Mouse (Mus musculus) neural tube, embryonic 13.5 days (tissue): ENCODE data around the gene Arid5a. TPM values are rescaled to one million over a fixed set of nuclear protein-coding genes. Genes with fewer than 3 reads are reported as not detected.

Experiments used
- ATAC-seq: fragments of 200-750 bp; cut with Nextera tagmentation; 2 replicates; pipeline ENCODE4 v1.8.0; 2017; ENCODE audit warnings: low read depth, mild to moderate bottlenecking, moderate TSS enrichment, moderate library complexity
- H3K27ac ChIP-seq: fragments of 300-500 bp; sonication (generic); replicated peaks from 2 replicates; pipeline ENCODE4 v1.5.1; 2015; ENCODE audit warnings: moderate library complexity, mild to moderate bottlenecking, inconsistent platforms
- H3K27me3 ChIP-seq: fragments of 300-500 bp; sonication (generic); 2 replicates; pipeline ENCODE4 v1.6.1; 2015; ENCODE audit warnings: mild to moderate bottlenecking, inconsistent platforms
- H3K36me3 ChIP-seq: fragments of 300-500 bp; sonication (generic); 2 replicates; pipeline ENCODE4 v1.6.1; 2015; ENCODE audit warnings: mild to moderate bottlenecking, inconsistent platforms
- H3K4me1 ChIP-seq: fragments of 300-500 bp; sonication (generic); replicated peaks from 2 replicates; pipeline ENCODE4 v1.6.1; 2015; ENCODE audit warnings: inconsistent platforms
- H3K4me2 ChIP-seq: fragments of 300-500 bp; sonication (generic); 2 replicates; pipeline ENCODE4 v1.6.1; 2015; ENCODE audit warnings: inconsistent platforms, mild to moderate bottlenecking, moderate library complexity
- H3K4me3 ChIP-seq: fragments of 300-500 bp; sonication (generic); 2 replicates; pipeline ENCODE4 v1.5.1; 2015; ENCODE audit warnings: mild to moderate bottlenecking, inconsistent platforms
- H3K9ac ChIP-seq: fragments of 300-500 bp; sonication (generic); 2 replicates; pipeline ENCODE4 v1.6.1; 2015; ENCODE audit warnings: moderate library complexity, mild to moderate bottlenecking, inconsistent platforms
- H3K9me3 ChIP-seq: fragments of 300-500 bp; sonication (generic); 2 replicates; pipeline ENCODE4 v1.6.1; 2016; ENCODE audit warnings: inconsistent platforms
- WGBS: fragments of 180-500 bp; shearing (Covaris S2); methylation state at CpG from one replicate; pipeline ENCODE4 v1.1.7; 2015; 5-methylcytosine and 5-hydroxymethylcytosine counted together
- polyA plus RNA-seq: library from polyadenylated mRNA; unstranded; fragments of >200 nt; fragmentation: Nextera tagmentation; extraction: Ambion mirVana; gene quantifications from 2 replicates; pipeline ENCODE4 v1.2.1, GENCODE M21; 2015

Gene Arid5a
- polyA plus RNA-seq, 1 experiment from 2014 or later: 5.0 TPM

- H3K9me3 ChIP-seq: no peaks in the 10 kb centered on the region
- no peak overlapping the region for H3K4me3 ChIP-seq
- H3K27ac ChIP-seq: no peak overlapping the region
- whole genome bisulfite sequencing: 89% methylated on average over 11 of the region's 11 CpGs
- no peak overlapping the region for H3K4me2 ChIP-seq
- H3K36me3 ChIP-seq: 0 out of 2 replicates have a peak, but pooled peaks cover under 1% of the 10 kb centered on the region
- no peak for ATAC-seq
- H3K27me3 ChIP-seq: no peaks in the 10 kb centered on the region
- no peaks in the 10 kb centered on the region for H3K4me1 ChIP-seq
- H3K9ac ChIP-seq: no peak overlapping the region
These were observed 7.6 kb downstream of the Arid5a start for GRCm38 (mm10) chr1:36314959-36315775.

- H3K4me2 ChIP-seq: no peak overlapping the region
- H3K4me1 ChIP-seq: no peaks in the 10 kb centered on the region
- no peak overlapping the region for H3K4me3 ChIP-seq
- no peaks in the 10 kb centered on the region for H3K9me3 ChIP-seq
- 87% methylated on average over 2 of the region's 2 CpGs for WGBS
- no peak for ATAC-seq
- H3K27ac ChIP-seq: no peak overlapping the region
- 0 out of 2 replicates have a peak, but pooled peaks cover 5% of the 10 kb centered on the region for H3K36me3 ChIP-seq
- no peaks in the 10 kb centered on the region for H3K27me3 ChIP-seq
- no peak overlapping the region for H3K9ac ChIP-seq
These were observed 8.2 kb downstream of the Arid5a start for GRCm38 (mm10) chr1:36315776-36316100.

GRCm38 (mm10) chr1:36321164-36321563 is 13.6 kb downstream of the Arid5a start:
- peaks cover 9% of the 10 kb centered on the region for H3K36me3 ChIP-seq
- H3K27ac ChIP-seq: no peak overlapping the region
- no peak overlapping the region for H3K4me3 ChIP-seq
- no peak for ATAC-seq
- H3K4me1 ChIP-seq: no peaks in the 10 kb centered on the region
- no peak overlapping the region for H3K9ac ChIP-seq
- H3K9me3 ChIP-seq: no peaks in the 10 kb centered on the region
- 76% methylated on average over 2 of the region's 2 CpGs for WGBS
- no peak overlapping the region for H3K4me2 ChIP-seq
- H3K27me3 ChIP-seq: no peaks in the 10 kb centered on the region

DNA sequence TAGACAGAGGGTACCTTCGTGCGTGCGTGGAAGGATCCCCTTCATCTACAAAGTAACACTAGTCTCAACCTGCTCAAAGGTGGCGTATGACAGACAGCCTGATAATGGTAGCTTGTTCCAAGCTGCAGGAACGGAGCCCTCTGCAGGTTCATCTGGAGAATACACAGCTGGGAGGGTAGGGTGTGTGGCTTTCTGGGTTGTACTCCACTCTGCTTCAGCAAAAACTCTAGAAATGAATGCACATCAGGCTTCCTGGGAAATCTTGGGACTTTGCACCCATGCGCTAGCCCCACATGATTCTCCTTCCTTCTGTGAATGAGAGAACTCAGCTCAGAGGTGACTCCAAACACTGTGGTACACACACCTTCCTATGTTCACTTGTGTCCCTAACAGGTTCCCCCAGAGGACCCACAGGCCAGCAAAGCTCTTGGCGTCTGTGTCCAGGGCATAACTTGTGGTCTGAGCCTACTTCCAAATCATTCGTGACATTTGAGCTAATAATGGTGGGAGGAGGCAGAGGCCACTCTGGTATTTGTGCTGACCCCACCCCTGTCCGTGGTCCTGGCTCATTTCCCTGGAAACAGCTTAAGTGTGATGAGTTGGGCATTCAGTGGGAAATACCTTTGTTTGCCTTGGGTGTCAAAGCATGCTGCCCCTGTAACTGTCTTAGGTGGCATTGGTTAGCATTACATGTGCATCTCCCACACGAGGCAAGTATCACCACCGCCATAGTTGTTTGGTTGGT is 14.5 kb downstream of the Arid5a start:
- Histone ChIP-seq H3K9ac (no peak overlapping the region), H3K4me1 (no peaks in the 10 kb centered on the region), H3K4me3 (no peak overlapping the region), H3K27ac (no peak overlapping the region), H3K27me3 (no peaks in the 10 kb centered on the region), H3K36me3 (peaks cover 9% of the 10 kb centered on the region), H3K9me3 (no peaks in the 10 kb centered on the region), H3K4me2 (no peak overlapping the region)
- ATAC-seq: no peak
- 76% methylated on average over 11 of the region's 11 CpGs for WGBS

GRCm38 (mm10) chr1:36323076-36323475 is 15.5 kb downstream of the Arid5a start:
- no peak for ATAC-seq
- H3K4me2 ChIP-seq: no peak overlapping the region
- no peak overlapping the region for H3K27ac ChIP-seq
- H3K27me3 ChIP-seq: no peaks in the 10 kb centered on the region
- H3K4me3 ChIP-seq: no peak overlapping the region
- H3K4me1 ChIP-seq: no peaks in the 10 kb centered on the region
- WGBS: 73% methylated on average over 9 of the region's 9 CpGs
- no peaks in the 10 kb centered on the region for H3K9me3 ChIP-seq
- H3K36me3 ChIP-seq: peaks cover 19% of the 10 kb centered on the region
- H3K9ac ChIP-seq: no peak overlapping the region

DNA sequence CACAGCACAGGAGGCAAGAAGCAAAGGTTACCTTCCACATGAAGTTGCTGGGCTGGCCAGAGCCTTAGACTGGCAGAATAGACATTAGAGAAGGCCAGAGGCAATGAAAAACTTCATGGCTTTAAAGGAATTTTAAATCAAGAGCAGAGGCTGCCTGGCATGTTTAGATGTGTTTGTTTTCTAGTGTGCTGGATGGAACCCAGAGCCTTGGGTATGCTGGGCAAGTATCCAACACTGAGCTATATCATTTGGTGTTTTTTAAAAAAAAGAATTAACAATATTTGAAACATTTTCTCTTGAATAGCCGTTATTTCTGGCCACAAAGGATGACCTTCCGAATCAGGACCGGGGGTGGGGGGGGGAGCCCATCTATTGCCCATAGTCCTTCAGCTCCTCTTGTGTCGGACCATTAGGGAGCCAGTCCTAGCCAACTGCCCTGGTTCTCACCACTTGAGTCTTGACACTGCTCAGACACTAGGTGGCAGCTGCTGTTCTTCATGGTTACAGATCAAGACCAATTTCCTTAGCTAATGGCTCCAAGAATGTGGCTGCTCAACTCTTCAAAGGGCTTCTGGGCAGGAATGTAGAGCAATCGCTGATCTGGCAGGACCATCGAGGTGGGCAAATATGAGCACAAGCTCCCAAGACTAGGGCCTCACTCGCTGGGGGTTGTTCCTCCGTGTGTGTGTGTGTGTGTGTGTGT is 16.4 kb downstream of the Arid5a start:
- ATAC-seq: no peak
- Histone ChIP-seq H3K9me3 (no peaks in the 10 kb centered on the region), H3K4me1 (no peaks in the 10 kb centered on the region), H3K4me3 (no peak overlapping the region), H3K27me3 (no peaks in the 10 kb centered on the region), H3K27ac (no peak overlapping the region), H3K36me3 (peaks cover 21% of the 10 kb centered on the region), H3K9ac (no peak overlapping the region), H3K4me2 (no peak overlapping the region)
- WGBS: 56% methylated on average over 8 of the region's 8 CpGs

DNA sequence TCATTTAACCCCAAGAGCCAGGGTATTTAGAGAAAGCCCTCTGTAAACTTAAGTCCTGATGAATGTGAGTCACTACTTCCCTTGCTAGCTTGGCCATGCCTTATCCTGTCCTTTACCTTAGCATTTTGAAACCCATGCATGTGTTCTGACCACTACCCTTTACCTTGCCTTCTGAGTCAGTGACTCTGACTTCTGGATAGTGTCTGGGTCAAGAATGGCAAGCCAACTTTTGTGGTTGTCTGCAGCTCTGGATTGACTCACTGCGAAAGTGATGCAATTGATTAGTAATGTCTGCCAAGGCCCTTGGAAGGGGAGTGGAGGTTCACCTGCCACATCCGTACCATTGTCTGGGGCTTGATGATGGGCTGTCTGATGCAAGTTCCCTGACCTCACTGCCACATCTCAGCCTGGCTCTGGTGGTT is 18.4 kb downstream of the Arid5a start:
- H3K27ac ChIP-seq: no peak overlapping the region

DNA sequence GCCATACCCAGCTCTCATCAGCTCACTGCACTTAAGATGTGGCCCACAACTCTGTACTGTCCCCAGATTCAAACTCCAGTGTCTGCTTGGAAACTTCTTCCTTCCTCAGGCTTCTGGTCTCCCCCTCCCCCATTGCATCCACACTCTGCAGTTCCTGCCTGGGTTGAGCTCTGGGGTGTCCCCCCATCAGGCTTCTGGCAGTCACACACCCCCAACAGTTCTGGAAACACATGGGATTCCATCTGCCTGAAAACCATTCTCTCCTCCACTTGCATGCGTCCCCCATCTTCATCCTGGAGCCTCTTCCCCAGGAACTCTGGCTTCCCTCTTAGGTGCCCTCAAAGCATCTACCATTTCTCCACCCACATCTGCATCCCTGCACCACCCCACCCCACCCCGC is 19.3 kb downstream of the Arid5a start:
- Histone ChIP-seq H3K4me1 (no peaks in the 10 kb centered on the region), H3K9ac (no peak overlapping the region), H3K9me3 (no peaks in the 10 kb centered on the region), H3K27me3 (no peaks in the 10 kb centered on the region), H3K36me3 (peaks cover 37% of the 10 kb centered on the region), H3K27ac (no peak overlapping the region), H3K4me3 (no peak overlapping the region), H3K4me2 (no peak overlapping the region)
- ATAC-seq: no peak
- WGBS: 93% methylated on average over 2 of the region's 2 CpGs

More for the DNA sequence above, 18.4 kb downstream of the Arid5a start:
- peaks cover 31% of the 10 kb centered on the region for H3K36me3 ChIP-seq
- H3K27me3 ChIP-seq: no peaks in the 10 kb centered on the region
- H3K4me2 ChIP-seq: no peak overlapping the region
- WGBS: 96% methylated on average over 2 of the region's 2 CpGs
- H3K4me3 ChIP-seq: no peak overlapping the region
- H3K9ac ChIP-seq: no peak overlapping the region
- ATAC-seq: no peak
- H3K4me1 ChIP-seq: no peaks in the 10 kb centered on the region
- no peaks in the 10 kb centered on the region for H3K9me3 ChIP-seq

- WGBS: 79% methylated on average over 6 of the region's 6 CpGs
- H3K9ac ChIP-seq: no peak overlapping the region
- no peak overlapping the region for H3K4me3 ChIP-seq
- ATAC-seq: no peak
- H3K4me2 ChIP-seq: no peak overlapping the region
- no peaks in the 10 kb centered on the region for H3K27me3 ChIP-seq
- H3K9me3 ChIP-seq: no peaks in the 10 kb centered on the region
- H3K27ac ChIP-seq: no peak overlapping the region
- H3K36me3 ChIP-seq: peaks cover 72% of the 10 kb centered on the region
- no peaks in the 10 kb centered on the region for H3K4me1 ChIP-seq
These were observed 24.2 kb downstream of the Arid5a start for GRCm38 (mm10) chr1:36331743-36332142.

DNA sequence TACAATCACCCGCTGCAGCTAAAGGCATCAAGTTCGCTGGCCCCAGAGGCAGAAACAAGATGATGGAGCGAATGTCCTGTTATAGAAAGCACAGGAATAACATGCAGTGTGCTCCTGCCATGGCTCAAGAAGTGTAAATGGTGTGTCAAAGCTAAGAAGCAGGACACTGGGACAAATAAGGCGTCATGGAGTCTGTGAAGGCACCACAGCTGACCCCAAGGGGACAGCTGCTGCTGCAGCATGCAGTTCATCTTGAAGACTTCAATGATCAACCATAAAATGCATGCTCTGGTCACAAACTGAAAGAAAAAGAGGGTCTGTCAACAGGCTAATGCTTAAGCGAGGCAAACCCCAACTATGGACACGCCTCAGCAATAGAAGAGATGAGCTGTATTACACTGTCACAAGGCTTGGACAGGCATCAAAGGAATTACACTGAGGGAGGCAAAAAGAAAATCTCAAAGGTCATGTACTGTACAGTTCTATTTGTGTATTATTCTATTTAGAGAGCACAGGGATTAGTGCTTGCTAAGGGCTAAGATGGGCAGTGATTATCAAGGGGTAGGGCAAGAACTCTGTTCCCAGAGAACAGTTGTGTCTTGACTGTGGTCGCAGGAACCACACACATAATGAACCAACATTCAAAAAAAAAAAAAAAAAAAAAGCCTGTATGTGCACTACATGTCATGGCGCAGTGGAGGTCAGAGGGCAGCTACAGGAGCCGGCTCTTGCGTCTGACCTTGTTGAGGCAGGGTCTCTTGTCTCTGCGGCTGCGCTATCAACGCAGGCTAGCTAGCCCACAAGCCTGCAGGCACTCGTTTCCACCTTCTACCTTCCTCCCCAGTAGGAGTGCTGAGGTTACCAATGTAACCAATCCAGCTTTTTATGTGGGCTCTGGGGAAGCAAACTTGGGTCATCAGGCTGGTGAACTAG is 25.7 kb downstream of the Arid5a start:
- Histone ChIP-seq H3K9ac (no peak overlapping the region), H3K4me1 (no peaks in the 10 kb centered on the region), H3K4me3 (no peak overlapping the region), H3K36me3 (peaks cover 76% of the 10 kb centered on the region), H3K27me3 (no peaks in the 10 kb centered on the region), H3K4me2 (no peak overlapping the region), H3K27ac (no peak overlapping the region), H3K9me3 (no peaks in the 10 kb centered on the region)
- ATAC-seq: no peak
- 84% methylated on average over 14 of the region's 14 CpGs for WGBS

GRCm38 (mm10) chr1:36342547-36342946 is 35.0 kb downstream of the Arid5a start:
- no peak for ATAC-seq
- 95% methylated on average over 6 of the region's 6 CpGs for WGBS
- H3K4me3 ChIP-seq: no peak overlapping the region

More at GRCm38 (mm10) chr1:36342547-36342946, 35.0 kb downstream of the Arid5a start:
- no peak overlapping the region for H3K27ac ChIP-seq
- H3K4me1 ChIP-seq: no peaks in the 10 kb centered on the region
- H3K27me3 ChIP-seq: no peaks in the 10 kb centered on the region
- no peaks in the 10 kb centered on the region for H3K9me3 ChIP-seq
- peaks cover 98% of the 10 kb centered on the region for H3K36me3 ChIP-seq
- no peak overlapping the region for H3K9ac ChIP-seq
- no peak overlapping the region for H3K4me2 ChIP-seq
